Mouse (Mus musculus): Measurements from ENCODE around the gene Pak4. TPM values are rescaled to one million over a fixed set of nuclear protein-coding genes. Genes with fewer than 3 reads are reported as not detected.
"Not testable (repeated sequence)": the region's sequence is repeated elsewhere in the genome, so short reads cannot be mapped to it uniquely, and the experiment has no call there.

Gene Pak4
- polyA plus RNA-seq, 1 experiment from 2014 or later: 60.8 TPM

DNA sequence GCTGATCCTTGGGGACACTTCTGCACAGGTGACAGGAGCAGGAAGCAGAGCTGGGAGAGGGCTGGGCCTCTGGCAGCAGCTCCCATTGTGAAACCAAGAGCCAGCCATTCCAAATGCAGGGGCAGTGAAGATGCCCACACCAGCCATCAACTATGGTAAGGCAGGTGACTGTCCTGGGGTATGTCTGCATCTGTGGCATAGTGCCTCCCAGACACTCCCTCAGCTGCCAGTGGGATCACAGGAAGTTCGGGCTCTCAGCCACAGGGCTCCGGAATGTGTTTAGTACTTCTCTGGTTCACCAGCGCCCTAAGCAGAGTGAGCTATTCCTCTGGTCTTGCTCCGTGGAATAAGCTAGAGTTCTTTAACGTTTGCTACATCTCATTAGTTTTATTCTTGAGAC lies 40.9 kb downstream of the Pak4 start:
- no peaks in the 10 kb centered on the region for H3K27me3 ChIP-seq
- H3K4me1 ChIP-seq: peaks cover 38% of the 10 kb centered on the region

DNA sequence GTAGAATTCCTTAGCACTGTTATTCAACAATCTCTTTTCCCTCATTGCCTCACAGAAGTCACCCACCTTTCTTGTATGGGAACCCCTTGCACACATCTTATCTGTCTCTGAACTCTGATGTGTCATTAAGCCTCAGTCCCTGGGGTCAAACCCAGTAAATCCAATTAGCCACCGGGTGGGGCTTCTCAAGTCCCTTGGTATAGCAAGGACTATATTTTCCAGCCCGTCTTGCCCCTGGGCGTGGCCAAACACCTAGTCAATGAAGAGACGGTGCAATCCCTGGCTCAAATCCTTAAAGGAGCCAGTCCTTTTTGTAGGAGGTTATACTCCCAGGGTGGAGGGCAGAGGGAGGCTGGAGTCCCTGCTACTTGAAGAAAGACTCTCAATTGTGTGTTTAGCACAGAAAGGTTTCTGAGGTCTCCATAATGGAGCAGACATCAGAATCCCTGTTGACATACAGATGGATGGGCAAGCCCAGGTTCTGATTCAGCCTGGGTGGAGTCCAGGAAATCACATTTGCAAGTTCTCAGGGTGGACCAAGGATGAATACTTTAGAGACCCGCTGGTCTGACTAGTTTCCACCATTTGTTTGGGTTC lies 41.9 kb downstream of the Pak4 start:
- peaks cover 38% of the 10 kb centered on the region for H3K4me1 ChIP-seq
- no peak overlapping the region for H3K9ac ChIP-seq
- no peaks in the 10 kb centered on the region for H3K9me3 ChIP-seq
- H3K27ac ChIP-seq: no peak overlapping the region
- peaks cover 21% of the 10 kb centered on the region for H3K36me3 ChIP-seq
- no peak overlapping the region for H3K4me2 ChIP-seq
- H3K27me3 ChIP-seq: no peaks in the 10 kb centered on the region
- no peak for ATAC-seq (ENCODE audit: borderline replicate concordance, extremely low read depth, low FRiP score, low TSS enrichment)
- no peak overlapping the region for H3K4me3 ChIP-seq
- 9% methylated on average over 5 of the region's 5 CpGs for WGBS

More for the DNA sequence above, 40.9 kb downstream of the Pak4 start:
- no peak overlapping the region for H3K9ac ChIP-seq
- peaks cover 27% of the 10 kb centered on the region for H3K36me3 ChIP-seq
- H3K4me3 ChIP-seq: no peak overlapping the region
- WGBS: 65% methylated on average over 5 of the region's 5 CpGs
- H3K9me3 ChIP-seq: no peaks in the 10 kb centered on the region
- H3K27ac ChIP-seq: no peak overlapping the region
- ATAC-seq (ENCODE audit: borderline replicate concordance, extremely low read depth, low FRiP score, low TSS enrichment): no peak
- no peak overlapping the region for H3K4me2 ChIP-seq

DNA sequence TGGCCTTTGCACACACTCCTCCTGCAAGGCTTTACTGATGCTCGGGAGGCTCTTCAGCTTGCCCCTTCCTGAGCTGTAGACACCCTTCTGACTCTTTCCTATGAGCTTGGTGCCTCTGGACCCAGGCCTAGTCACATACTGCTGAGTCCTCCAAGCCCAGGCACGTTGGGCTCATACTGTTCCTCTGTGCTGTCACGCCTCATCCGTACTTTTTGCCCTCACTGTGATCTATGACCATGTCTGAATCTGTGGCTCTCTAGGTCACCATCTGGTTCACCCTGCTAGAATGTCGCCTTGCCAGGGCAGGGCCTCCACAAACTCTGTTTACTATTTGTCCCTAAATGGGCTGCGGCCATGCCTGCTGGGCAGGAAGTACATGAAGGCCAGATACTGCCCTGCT lies 44.9 kb downstream of the Pak4 start:
- Histone ChIP-seq H3K9ac (no peak overlapping the region), H3K9me3 (no peaks in the 10 kb centered on the region), H3K27ac (no peak overlapping the region), H3K27me3 (no peaks in the 10 kb centered on the region), H3K4me1 (peaks cover 19% of the 10 kb centered on the region), H3K4me3 (no peak overlapping the region), H3K4me2 (no peak overlapping the region), H3K36me3 (no peaks in the 10 kb centered on the region)
- 87% methylated on average over 6 of the region's 6 CpGs for WGBS
- ATAC-seq (ENCODE audit: borderline replicate concordance, extremely low read depth, low FRiP score, low TSS enrichment): no peak

DNA sequence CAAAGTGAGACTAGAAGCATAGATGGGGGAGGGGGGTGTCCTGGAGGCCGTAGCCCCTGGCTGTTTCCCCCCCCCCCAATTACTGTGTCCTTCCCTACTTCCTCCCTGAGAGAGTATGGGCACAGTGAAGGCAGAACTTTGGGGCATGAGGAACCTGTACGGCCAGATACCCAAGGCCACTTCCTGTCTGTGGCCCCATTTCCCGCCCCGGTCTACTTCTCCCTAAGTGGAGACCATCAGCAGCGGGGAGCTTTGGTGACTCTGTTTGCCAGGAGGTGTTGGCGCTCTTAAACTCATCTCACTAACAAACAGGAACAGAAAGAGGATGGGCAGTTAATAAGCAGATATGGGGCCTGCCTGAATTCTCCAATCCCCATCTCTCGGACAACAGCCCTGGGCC lies 50.4 kb downstream of the Pak4 start:
- Histone ChIP-seq H3K27me3 (peaks cover 37% of the 10 kb centered on the region), H3K9me3 (no peaks in the 10 kb centered on the region), H3K27ac (no peak overlapping the region), H3K4me3 (no peak overlapping the region; the same call in 1 of the 2 replicates), H3K4me1 (peaks cover 14% of the 10 kb centered on the region), H3K4me2 (no peak overlapping the region), H3K36me3 (no peaks in the 10 kb centered on the region), H3K9ac (no peak overlapping the region)
- WGBS: 56% methylated on average over 7 of the region's 7 CpGs
- ATAC-seq (ENCODE audit: borderline replicate concordance, extremely low read depth, low FRiP score, low TSS enrichment): no peak

DNA sequence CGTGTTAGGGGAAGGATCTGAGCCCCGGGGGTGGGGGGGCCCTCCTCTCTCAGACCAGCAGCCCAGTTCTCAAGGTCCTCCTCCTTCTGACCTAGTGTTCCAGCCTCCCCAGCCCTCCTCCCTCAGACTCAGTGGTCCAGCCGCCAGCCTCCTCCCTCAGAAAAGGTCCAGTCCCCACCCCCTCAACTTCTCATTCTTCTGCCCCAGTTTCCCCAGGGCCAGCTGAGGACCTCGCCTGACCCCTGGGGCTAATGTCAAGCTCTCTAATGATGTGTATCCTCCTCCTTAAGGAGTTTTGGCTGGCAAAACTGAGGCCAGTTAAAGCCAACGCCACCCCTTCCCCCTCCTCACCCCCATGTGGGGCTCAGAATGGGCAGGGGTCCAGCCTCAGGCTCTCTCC lies 50.8 kb downstream of the Pak4 start, which contains the start of gene Nccrp1:
Gene Nccrp1 (minus strand): TSS at position 101 of the 400 bp plus-strand sequence.
- H3K9ac ChIP-seq: no peak within 1 kb of the TSS
- ATAC-seq (ENCODE audit: borderline replicate concordance, extremely low read depth, low FRiP score, low TSS enrichment): no peak
- WGBS: 4% methylated on average over 5 of the region's 5 CpGs

DNA sequence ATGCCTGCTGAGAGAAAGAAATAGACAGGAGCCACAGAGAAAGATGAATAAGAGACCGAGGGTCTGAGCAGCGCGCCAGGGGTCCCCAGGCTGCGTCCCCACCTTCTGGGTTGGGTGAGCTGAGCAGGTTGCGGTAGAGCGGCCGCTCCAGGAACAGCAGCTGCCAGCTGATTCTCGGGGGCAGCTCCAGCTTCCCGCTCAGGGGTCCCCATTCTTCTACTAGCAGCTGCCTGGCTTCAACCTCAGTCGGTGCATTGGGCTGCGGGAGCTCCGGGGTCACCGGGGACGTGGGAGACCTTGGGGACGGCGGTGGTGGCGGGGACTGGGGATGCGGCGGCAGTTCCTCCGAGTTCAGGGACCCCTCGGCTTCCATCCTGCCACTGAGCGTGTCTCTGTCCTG lies 51.3 kb downstream of the Pak4 start:
- peak overlapping the region; percentile 14; the same call in 1 of the 2 replicates for H3K4me3 ChIP-seq
- no peak overlapping the region for H3K27ac ChIP-seq
- no peak overlapping the region for H3K9ac ChIP-seq
- peaks cover 37% of the 10 kb centered on the region for H3K27me3 ChIP-seq
- peaks cover 14% of the 10 kb centered on the region for H3K4me1 ChIP-seq
- no peaks in the 10 kb centered on the region for H3K9me3 ChIP-seq
- H3K4me2 ChIP-seq: peak overlapping the region; percentile 44
- H3K36me3 ChIP-seq: no peaks in the 10 kb centered on the region
- no peak for ATAC-seq (ENCODE audit: borderline replicate concordance, extremely low read depth, low FRiP score, low TSS enrichment)
- WGBS: 1% methylated on average over 22 of the region's 22 CpGs

More for the DNA sequence above, 50.8 kb downstream of the Pak4 start, which contains the start of gene Nccrp1:
- Histone ChIP-seq H3K9me3 (no peaks in the 10 kb centered on the region), H3K27me3 (peaks cover 37% of the 10 kb centered on the region), H3K4me3 (peak within 1 kb of the TSS; percentile 14; the same call in 1 of the 2 replicates), H3K36me3 (no peaks in the 10 kb centered on the region), H3K27ac (no peak within 1 kb of the TSS), H3K4me2 (peak within 1 kb of the TSS; percentile 44), H3K4me1 (peaks cover 14% of the 10 kb centered on the region)

DNA sequence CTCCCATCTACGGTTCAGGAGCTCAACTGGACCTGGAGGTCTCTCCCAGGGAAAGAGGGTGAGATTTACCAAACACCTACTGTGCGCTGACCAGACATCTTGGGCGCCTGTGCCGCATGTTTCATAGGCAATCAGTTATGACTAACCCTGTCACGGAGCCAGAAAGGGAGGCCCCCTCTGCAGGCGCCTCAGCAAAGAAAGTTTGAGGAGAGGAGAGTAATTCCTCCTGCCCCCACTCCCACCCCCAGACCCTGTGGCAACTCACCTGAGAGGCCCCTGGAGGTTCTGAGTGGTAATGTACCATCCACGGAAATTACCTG lies 52.1 kb downstream of the Pak4 start:
- no peak overlapping the region for H3K27ac ChIP-seq
- no peak overlapping the region for H3K4me2 ChIP-seq
- peaks cover 37% of the 10 kb centered on the region for H3K27me3 ChIP-seq
- H3K4me3 ChIP-seq: no peak overlapping the region
- ATAC-seq (ENCODE audit: borderline replicate concordance, extremely low read depth, low FRiP score, low TSS enrichment): no peak
- no peaks in the 10 kb centered on the region for H3K9me3 ChIP-seq
- no peak overlapping the region for H3K9ac ChIP-seq
- peaks cover 14% of the 10 kb centered on the region for H3K4me1 ChIP-seq
- H3K36me3 ChIP-seq: no peaks in the 10 kb centered on the region
- 42% methylated on average over 7 of the region's 7 CpGs for WGBS

DNA sequence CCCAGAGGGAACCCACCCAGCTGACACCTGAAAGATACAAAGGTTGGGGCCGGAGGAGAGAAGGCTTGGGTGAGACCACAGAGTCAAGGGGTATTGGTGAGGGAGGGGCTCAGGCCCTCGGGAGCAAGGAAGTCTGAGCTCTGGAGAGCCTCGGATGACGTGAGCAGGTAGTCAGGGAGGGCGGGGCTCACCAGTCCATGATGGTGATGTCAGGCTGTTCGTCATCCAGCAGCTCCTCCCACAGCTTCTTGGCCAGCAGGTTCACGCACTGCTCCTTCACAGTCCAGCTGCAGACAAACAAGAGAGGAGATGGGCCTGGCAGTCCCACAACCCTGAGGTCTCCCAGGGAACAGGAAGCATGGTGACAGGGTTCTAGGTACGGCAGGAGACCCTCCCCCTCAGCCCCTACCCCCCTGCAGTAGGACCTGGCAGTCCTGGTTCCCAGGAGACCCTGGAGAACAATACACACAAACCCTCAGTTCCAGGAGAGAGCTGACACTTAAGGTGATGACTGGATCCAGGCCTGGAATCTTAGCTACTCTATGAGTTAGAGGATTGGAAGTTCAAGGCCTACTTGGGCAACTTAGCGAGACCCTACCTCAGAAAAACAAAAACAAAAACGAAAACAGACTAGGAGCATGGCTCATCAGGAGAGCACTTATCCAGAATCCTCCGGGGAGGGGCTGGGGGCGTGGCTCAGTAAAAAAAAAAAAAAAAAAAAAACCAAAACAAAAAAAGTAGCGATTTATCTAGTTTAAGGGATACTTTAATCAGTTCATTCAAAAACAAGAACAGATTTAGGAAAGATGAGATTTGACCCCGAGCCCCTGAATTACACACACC lies 52.7 kb downstream of the Pak4 start:
- peak; percentile 12; the same call in 1 of the 2 replicates for ATAC-seq (ENCODE audit: borderline replicate concordance, extremely low read depth, low FRiP score, low TSS enrichment)

DNA sequence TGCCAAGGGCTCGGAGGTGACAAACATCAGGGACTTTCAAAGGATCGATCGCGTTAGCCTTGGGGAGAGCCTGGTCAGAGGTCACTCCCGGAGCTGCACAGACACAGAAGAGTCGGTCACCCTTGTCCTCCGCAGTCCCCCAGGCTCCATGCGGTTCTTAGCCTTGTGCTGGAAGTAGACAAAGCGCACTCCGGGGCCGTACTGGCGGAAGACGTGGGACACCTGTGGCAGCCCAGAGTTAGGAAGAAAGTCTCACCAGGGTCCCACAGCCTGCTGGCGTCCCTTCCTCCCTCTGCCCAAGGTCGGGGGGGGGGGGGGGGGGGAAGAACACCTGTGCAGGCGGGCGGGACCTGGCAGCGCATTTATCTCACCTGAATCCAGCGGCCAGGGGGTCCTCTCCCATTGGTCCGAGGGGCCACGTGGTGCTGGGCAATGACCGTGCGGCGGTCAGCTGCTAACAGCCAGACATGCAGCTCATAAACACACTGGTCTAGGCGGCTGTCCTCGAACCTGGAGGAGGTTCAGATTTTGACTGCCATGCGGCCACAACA lies 53.9 kb downstream of the Pak4 start:
- 4% methylated on average over 25 of the region's 27 CpGs for WGBS
- ATAC-seq (ENCODE audit: borderline replicate concordance, extremely low read depth, low FRiP score, low TSS enrichment): no peak
- H3K4me2 ChIP-seq: peak overlapping the region; percentile 54
- peaks cover 37% of the 10 kb centered on the region for H3K27me3 ChIP-seq
- H3K9me3 ChIP-seq: no peaks in the 10 kb centered on the region
- H3K4me3 ChIP-seq: peak overlapping the region; percentile 19
- peaks cover 14% of the 10 kb centered on the region for H3K4me1 ChIP-seq
- H3K27ac ChIP-seq: no peak overlapping the region
- no peaks in the 10 kb centered on the region for H3K36me3 ChIP-seq
- H3K9ac ChIP-seq: 0 out of 2 replicates have a peak overlapping the region, but pooled peaks have one; percentile 7

More for the DNA sequence above, 52.7 kb downstream of the Pak4 start:
- Histone ChIP-seq H3K4me3 (no peak overlapping the region), H3K27ac (no peak overlapping the region), H3K4me1 (peaks cover 14% of the 10 kb centered on the region), H3K36me3 (no peaks in the 10 kb centered on the region), H3K9me3 (no peaks in the 10 kb centered on the region), H3K4me2 (no peak overlapping the region), H3K27me3 (peaks cover 37% of the 10 kb centered on the region), H3K9ac (no peak overlapping the region)
- 30% methylated on average over 14 of the region's 14 CpGs for WGBS

DNA sequence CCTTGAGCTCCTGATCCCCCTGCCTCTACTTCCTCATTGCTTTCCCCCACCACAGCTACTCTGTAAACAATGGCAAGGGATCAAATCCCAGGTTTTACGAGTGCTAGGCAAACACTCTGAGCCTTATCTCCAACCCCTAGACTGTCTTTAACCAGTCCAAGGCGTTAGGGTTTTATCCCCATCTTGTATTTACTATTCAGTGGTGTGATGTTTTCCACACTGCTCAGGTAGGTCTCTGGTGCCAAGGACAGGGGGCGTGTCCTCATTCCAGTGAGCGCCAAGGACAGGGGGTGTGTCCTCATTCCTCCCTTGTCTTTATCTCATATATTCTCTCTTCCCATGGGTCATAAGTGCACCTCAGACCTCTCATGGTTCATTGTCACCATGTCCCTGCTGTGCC lies 57.5 kb downstream of the Pak4 start, which contains the start of gene Sycn:
Gene Sycn (plus strand): TSS at position 360 of the 400 bp plus-strand sequence.
- Histone ChIP-seq H3K4me2 (no peak within 1 kb of the TSS), H3K36me3 (no peaks in the 10 kb centered on the region), H3K4me3 (no peak within 1 kb of the TSS), H3K27me3 (peaks cover 14% of the 10 kb centered on the region), H3K9ac (no peak within 1 kb of the TSS), H3K9me3 (no peaks in the 10 kb centered on the region), H3K27ac (no peak within 1 kb of the TSS), H3K4me1 (no peaks in the 10 kb centered on the region; the same call in 1 of the 2 replicates)
- no peak for ATAC-seq (ENCODE audit: borderline replicate concordance, extremely low read depth, low FRiP score, low TSS enrichment)
- 50% methylated on average over 4 of the region's 4 CpGs for WGBS

DNA sequence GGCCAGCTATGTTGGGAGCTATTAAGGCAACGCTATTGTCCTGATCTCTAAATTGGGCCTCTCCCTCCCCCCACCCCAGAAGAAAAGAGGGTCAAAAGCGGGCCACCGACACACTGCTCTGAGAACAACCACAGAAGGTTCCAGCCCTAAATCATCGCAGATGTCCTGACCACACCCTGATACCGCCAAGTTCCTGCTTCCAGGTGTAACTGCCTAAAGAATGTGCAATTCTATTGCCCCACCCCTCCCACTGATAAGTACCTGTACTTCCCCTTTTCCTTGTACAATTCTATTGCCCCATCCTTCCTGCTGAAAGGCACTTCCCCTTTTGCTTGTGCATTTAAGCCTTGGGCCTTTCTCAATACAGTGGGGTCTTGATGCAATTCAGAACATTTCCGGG lies 59.1 kb downstream of the Pak4 start:
- H3K4me1 ChIP-seq; H3K27ac ChIP-seq; H3K4me3 ChIP-seq; H3K9me3 ChIP-seq; H3K36me3 ChIP-seq; H3K9ac ChIP-seq; H3K27me3 ChIP-seq; H3K4me2 ChIP-seq; ATAC-seq (ENCODE audit: borderline replicate concordance, extremely low read depth, low FRiP score, low TSS enrichment): not testable (repeated sequence)
- WGBS: 83% methylated on average over 6 of the region's 6 CpGs

DNA sequence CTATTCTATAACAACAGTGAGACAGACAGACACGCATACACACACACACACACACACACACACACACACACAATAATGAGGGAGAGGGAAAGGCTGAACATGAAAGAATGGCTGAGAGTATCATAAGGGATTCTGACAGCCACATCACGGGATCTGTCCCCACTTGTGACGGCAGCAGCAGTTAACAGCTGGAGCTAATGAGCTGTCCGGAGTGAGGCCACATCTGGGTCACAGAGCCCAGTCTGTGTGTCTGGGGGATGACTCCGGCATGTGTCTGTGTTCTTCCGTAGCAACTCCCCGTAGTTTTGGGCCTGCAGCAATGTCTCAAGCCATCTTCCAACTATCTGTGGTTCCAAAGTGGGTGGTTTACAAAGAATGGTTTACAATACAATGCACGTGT lies 66.0 kb downstream of the Pak4 start:
- Histone ChIP-seq H3K9ac (no peak overlapping the region), H3K36me3 (no peaks in the 10 kb centered on the region), H3K27me3 (no peaks in the 10 kb centered on the region), H3K4me3 (no peak overlapping the region), H3K9me3 (no peaks in the 10 kb centered on the region), H3K4me1 (peaks cover 4% of the 10 kb centered on the region; the same call in 1 of the 2 replicates), H3K27ac (no peak overlapping the region), H3K4me2 (no peak overlapping the region)
- peak; percentile 80; the same call in 1 of the 2 replicates for ATAC-seq (ENCODE audit: borderline replicate concordance, extremely low read depth, low FRiP score, low TSS enrichment)
- 49% methylated on average over 8 of the region's 8 CpGs for WGBS

Measured in lung, embryonic 15.5 days (tissue).